Mouse (Mus musculus): ENCODE measurements around the gene Stxbp1.

GRCm38 (mm10) chr2:32824181-32824580, 22.9 kb downstream of the Stxbp1 start:
- TF ChIP-seq POLR2A (IDR thresholded peaks at IDR 0.05; ENCODE audit: extremely low read depth, insufficient read depth, low read length) (no peak), CTCF (IDR thresholded peaks at IDR 0.05; ENCODE audit: extremely low read depth, insufficient read depth, low read length) (no peak)
